Mouse (Mus musculus): ENCODE data around the gene Gm20772. TPM values are rescaled to one million over a fixed set of nuclear protein-coding genes. Genes with fewer than 3 reads are reported as not detected.
"Not testable (repeated sequence)": the region's sequence is repeated elsewhere in the genome, so short reads cannot be mapped to it uniquely, and the experiment has no call there.

Gene Gm20772
- polyA plus RNA-seq (2015; fragmentation: Nextera tagmentation; extraction: Ambion mirVana), result not detected in 2 replicates

- not testable (repeated sequence) for H3K9ac ChIP-seq (ENCODE audit: low read depth, low read length); H3K36me3 ChIP-seq (ENCODE audit: control insufficient read depth, insufficient read depth); H3K9me3 ChIP-seq (replicated peaks; ENCODE audit: control insufficient read depth, low read length); H3K27me3 ChIP-seq (ENCODE audit: control insufficient read depth, insufficient read depth, low read depth, low read length); H3K4me1 ChIP-seq (ENCODE audit: control insufficient read depth, low read depth, low read length); H3K4me3 ChIP-seq (ENCODE audit: low read depth, low read length); H3K4me2 ChIP-seq (ENCODE audit: low read depth, low read length); H3K27ac ChIP-seq (ENCODE audit: low read length); ATAC-seq (ENCODE audit: low read depth)
These were observed at the start of gene Gm20772, which contains the start of gene Gm20831 for GRCm38 (mm10) chrY:17874441-17874840. Gm20772 (plus strand) TSS chrY:17874741. Gm20831 (plus strand) TSS chrY:17874741.

GRCm38 (mm10) chrY:17846166-17846565 lies 28.4 kb upstream of the Gm20772 start, which contains the start of gene Gm21904:
Gm21904 (minus strand) TSS chrY:17846266.
- H3K9ac ChIP-seq (ENCODE audit: low read depth, low read length); H3K4me2 ChIP-seq (ENCODE audit: low read depth, low read length); H3K27me3 ChIP-seq (ENCODE audit: control insufficient read depth, insufficient read depth, low read depth, low read length); ATAC-seq (ENCODE audit: low read depth); H3K27ac ChIP-seq (ENCODE audit: low read length); H3K36me3 ChIP-seq (ENCODE audit: control insufficient read depth, insufficient read depth); H3K4me3 ChIP-seq (ENCODE audit: low read depth, low read length); H3K4me1 ChIP-seq (ENCODE audit: control insufficient read depth, low read depth, low read length); H3K9me3 ChIP-seq (replicated peaks; ENCODE audit: control insufficient read depth, low read length): not testable (repeated sequence)
- no CpG with 5 or more reads among the region's 3 CpGs for WGBS (ENCODE audit: insufficient replicate concordance)

Other genes with a start within 250 kb of the Gm20772 start
- gene Gm21904, start 28.5 kb upstream of the Gm20772 start, polyA plus RNA-seq (2015; fragmentation: Nextera tagmentation; extraction: Ambion mirVana), result not detected in 2 replicates
- gene Gm20831, start within 50 bp of the Gm20772 start, polyA plus RNA-seq (2015; fragmentation: Nextera tagmentation; extraction: Ambion mirVana), result not detected in 2 replicates
- not detected in 2 replicates for gene Srsy, start 62.6 kb downstream of the Gm20772 start, polyA plus RNA-seq (2015; fragmentation: Nextera tagmentation; extraction: Ambion mirVana)
- not detected in 2 replicates for gene Gm21764, start 187.1 kb downstream of the Gm20772 start, polyA plus RNA-seq (2015; fragmentation: Nextera tagmentation; extraction: Ambion mirVana)
- gene Ssty1, start 214.4 kb downstream of the Gm20772 start, polyA plus RNA-seq (2015; fragmentation: Nextera tagmentation; extraction: Ambion mirVana), result not detected in 2 replicates